Mouse (Mus musculus) heart, postnatal 0 days (tissue): ENCODE results near the gene Tedc1. TPM values are rescaled to one million over a fixed set of nuclear protein-coding genes. Genes with fewer than 3 reads are reported as not detected.
A peak's percentile ranks its signal among the peaks of the same experiment; 100 is the strongest.

Experiments
- ATAC-seq: fragments of 200-750 bp; cut with Nextera tagmentation; 2 replicates; pipeline ENCODE4 v1.8.0; 2017; ENCODE audit warnings: low read depth, moderate number of reproducible peaks, moderate library complexity; ENCODE audit not compliant: insufficient read depth
- DNase-seq: peaks from one replicate; pipeline ENCODE4 v3.0.0-alpha.2; 2016; ENCODE audit warnings: low spot score
- H3K27ac ChIP-seq: fragments of 300-500 bp; sonication (generic); 2 replicates; pipeline ENCODE4 v1.5.1; 2014; ENCODE audit warnings: low read depth, mild to moderate bottlenecking
- H3K27me3 ChIP-seq: fragments of 300-500 bp; sonication (generic); 2 replicates; pipeline ENCODE4 v1.6.1; 2014; ENCODE audit warnings: low read length, mixed read lengths; ENCODE audit not compliant: control insufficient read depth, insufficient read depth
- H3K36me3 ChIP-seq: fragments of 300-500 bp; sonication (generic); replicated peaks from 2 replicates; pipeline ENCODE4 v1.6.1; 2014; ENCODE audit warnings: low read length, mixed read lengths; ENCODE audit not compliant: control insufficient read depth, insufficient read depth
- H3K4me1 ChIP-seq: fragments of 300-500 bp; sonication (generic); 2 replicates; pipeline ENCODE4 v1.6.1; 2014; ENCODE audit warnings: antibody characterized with exemption; ENCODE audit not compliant: control insufficient read depth, insufficient read depth
- H3K4me2 ChIP-seq: fragments of 300-500 bp; sonication (generic); 2 replicates; pipeline ENCODE4 v1.6.1; 2014; ENCODE audit warnings: low read depth, mild to moderate bottlenecking, low read length, moderate library complexity
- H3K4me3 ChIP-seq: fragments of 300-500 bp; sonication (generic); 2 replicates; pipeline ENCODE4 v1.5.1; 2014; ENCODE audit warnings: low read depth, low read length
- H3K9ac ChIP-seq: fragments of 300-500 bp; sonication (generic); replicated peaks from 2 replicates; pipeline ENCODE4 v1.6.1; 2014; ENCODE audit warnings: low read depth, low read length, mixed read lengths
- H3K9me3 ChIP-seq: fragments of 300-500 bp; sonication (generic); replicated peaks from 2 replicates; pipeline ENCODE4 v1.6.1; 2016; ENCODE audit warnings: low read length; ENCODE audit not compliant: control insufficient read depth
- CTCF ChIP-seq: IDR thresholded peaks from 2 replicates; pipeline ENCODE4 v1.5.1; 2016; ENCODE audit warnings: antibody characterized with exemption, control low read depth, low read depth
- EP300 ChIP-seq: IDR thresholded peaks from 2 replicates; pipeline ENCODE4 v1.6.1; 2016; ENCODE audit warnings: antibody characterized with exemption, low read depth
- WGBS: fragments of 180-500 bp; shearing (Covaris S2); extraction: QIAGEN DNeasy Blood & Tissue Kit; methylation state at CpG from one replicate; pipeline ENCODE4 v1.1.7; 2014; 5-methylcytosine and 5-hydroxymethylcytosine counted together
- polyA plus RNA-seq: library from polyadenylated mRNA; unstranded; fragments of >200 nt; fragmentation: Nextera tagmentation; extraction: Ambion mirVana; gene quantifications from 2 replicates; pipeline ENCODE4 v1.2.1, GENCODE M21; 2015
- total RNA-seq: library from RNA; depleted of rRNA; stranded (reverse); fragments of >200 nt; gene quantifications from 2 replicates; pipeline ENCODE4 v1.2.3, GENCODE M21; 2014; ENCODE audit warnings: low replicate concordance

Tedc1 gene
- total and polyA plus RNA-seq, 2 experiments from 2014 or later = 4.5 to 6.7 TPM

- 2% methylated on average over 62 of the region's 63 CpGs for WGBS
- DNase-seq (no peak), ATAC-seq (no peak)
- Histone ChIP-seq H3K27ac (no peak within 1 kb of the TSS), H3K9me3 (no peaks in the 10 kb centered on the region), H3K4me1 (peaks cover 14% of the 10 kb centered on the region), H3K9ac (no peak within 1 kb of the TSS), H3K4me3 (peak within 1 kb of the TSS; percentile 48), H3K36me3 (no peaks in the 10 kb centered on the region), H3K4me2 (peak within 1 kb of the TSS; percentile 71), H3K27me3 (peaks cover 46% of the 10 kb centered on the region)
- no peak for TF ChIP-seq EP300
- TF ChIP-seq CTCF = no peak
Observed at GRCm38 (mm10) chr12:113185442-113186291, 29.4 kb downstream of the Tedc1 start, which contains the start of gene Tmem121. Tmem121 (plus strand) TSS chr12:113185930.

DNA sequence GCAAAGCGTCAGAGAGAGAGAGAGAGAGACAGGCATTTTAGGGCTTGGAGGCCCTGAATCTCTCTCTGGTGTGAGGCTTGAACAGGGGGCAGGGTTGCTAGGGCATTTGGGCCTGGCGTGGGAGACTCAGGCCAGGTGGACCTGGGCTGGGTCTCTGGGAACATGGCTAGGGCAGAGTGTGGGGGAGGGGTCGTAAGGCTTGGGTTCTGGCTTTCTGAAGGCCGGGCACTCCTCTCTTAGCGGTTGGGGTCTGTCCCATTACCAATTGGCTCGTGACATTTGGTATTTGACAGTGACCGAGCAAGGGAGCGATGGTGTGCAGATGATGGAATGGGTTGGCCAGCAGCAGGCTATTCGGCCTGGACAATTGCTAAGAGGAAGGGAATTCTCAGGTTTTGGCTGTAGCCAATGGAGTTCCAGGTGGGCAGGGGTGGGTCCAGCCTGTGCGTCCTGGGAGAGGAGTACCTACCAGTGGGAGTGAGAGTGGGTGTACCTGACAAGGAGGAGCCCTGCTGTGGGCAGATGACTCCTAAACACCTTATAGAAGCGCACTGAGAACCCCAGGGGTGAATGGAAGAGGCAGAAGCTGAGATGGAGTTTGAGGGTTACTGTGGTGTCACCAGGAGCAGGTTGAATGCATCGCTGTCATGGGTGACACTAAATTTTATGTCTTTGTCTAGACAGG is 30.2 kb downstream of the Tedc1 start:
- no peak overlapping the region for H3K9ac ChIP-seq
- 50% methylated on average over 12 of the region's 12 CpGs for WGBS
- no peak overlapping the region for H3K27ac ChIP-seq
- peak overlapping the region; percentile 48 for H3K4me3 ChIP-seq
- H3K27me3 ChIP-seq = peaks cover 46% of the 10 kb centered on the region
- no peaks in the 10 kb centered on the region for H3K36me3 ChIP-seq
- peak overlapping the region; percentile 71 for H3K4me2 ChIP-seq
- no peaks in the 10 kb centered on the region for H3K9me3 ChIP-seq
- peaks cover 14% of the 10 kb centered on the region for H3K4me1 ChIP-seq
- no peak for ATAC-seq
- DNase-seq = no peak
- no peak for TF ChIP-seq EP300

DNA sequence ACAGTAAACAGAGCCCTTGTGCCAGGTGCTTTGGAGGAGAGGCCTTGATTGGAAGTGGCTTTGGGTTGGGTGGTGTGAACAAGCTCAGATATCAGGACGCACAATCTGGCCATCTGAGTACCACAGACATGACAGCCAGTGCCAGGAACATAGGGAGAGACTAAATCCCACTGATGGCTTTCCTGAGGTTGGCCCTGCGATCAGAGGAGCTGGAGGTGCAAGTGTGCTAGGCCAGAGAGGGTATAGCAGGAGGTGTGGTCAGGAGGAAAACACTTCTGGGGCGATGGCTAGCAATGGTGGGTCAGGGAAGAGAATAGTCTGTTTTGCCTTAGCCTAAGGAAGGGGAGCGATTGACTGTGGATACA is 30.8 kb downstream of the Tedc1 start:
- H3K9me3 ChIP-seq = no peaks in the 10 kb centered on the region
- H3K9ac ChIP-seq = no peak overlapping the region
- H3K27me3 ChIP-seq = peaks cover 46% of the 10 kb centered on the region
- DNase-seq = no peak
- no peaks in the 10 kb centered on the region for H3K36me3 ChIP-seq
- H3K4me2 ChIP-seq = peak overlapping the region; percentile 72
- TF ChIP-seq EP300 (no peak), CTCF (no peak)
- WGBS = 48% methylated on average over 4 of the region's 4 CpGs
- peaks cover 14% of the 10 kb centered on the region for H3K4me1 ChIP-seq
- ATAC-seq = no peak
- peak overlapping the region; percentile 35 for H3K4me3 ChIP-seq
- H3K27ac ChIP-seq = no peak overlapping the region

DNA sequence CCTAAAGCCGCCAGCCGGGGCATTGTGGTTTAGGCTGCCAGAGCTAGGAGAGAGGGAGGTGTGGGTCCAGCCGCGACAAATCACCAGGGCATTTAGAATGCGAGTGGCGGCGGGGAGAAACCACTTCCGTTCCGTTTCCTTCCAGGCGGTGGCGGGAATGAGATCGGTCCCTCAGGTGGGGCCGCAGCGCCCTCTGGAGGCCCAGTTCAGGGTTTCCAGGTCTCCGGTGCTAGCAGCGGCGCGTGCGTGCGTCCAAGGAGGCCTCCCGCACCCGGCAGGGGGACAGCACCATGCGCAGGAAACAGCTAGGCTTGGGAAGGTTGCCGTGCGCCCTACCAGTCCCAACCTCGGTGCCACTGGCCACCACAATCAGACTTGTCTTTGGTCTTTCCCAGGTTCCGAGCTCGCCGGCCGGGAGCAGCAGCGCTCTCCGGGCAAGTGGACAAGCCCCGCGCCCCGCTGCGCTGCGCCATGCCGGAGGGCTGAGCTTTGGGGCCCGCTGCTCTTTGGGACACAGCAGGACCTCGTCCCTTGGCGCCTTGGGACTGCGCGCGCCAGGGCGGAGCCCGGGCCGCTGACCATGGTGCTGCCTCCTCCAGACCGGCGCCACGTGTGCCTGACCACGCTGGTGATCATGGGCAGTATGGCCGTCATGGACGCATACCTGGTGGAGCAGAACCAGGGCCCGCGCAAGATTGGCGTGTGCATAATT is 31.5 kb downstream of the Tedc1 start:
- H3K4me1 ChIP-seq = peaks cover 14% of the 10 kb centered on the region
- no peaks in the 10 kb centered on the region for H3K36me3 ChIP-seq
- peak overlapping the region; percentile 72 for H3K4me2 ChIP-seq
- no peak overlapping the region for H3K9ac ChIP-seq
- H3K4me3 ChIP-seq = peak overlapping the region; percentile 35
- WGBS = 4% methylated on average over 56 of the region's 56 CpGs
- peak; percentile 40 for DNase-seq
- no peak overlapping the region for H3K27ac ChIP-seq
- H3K27me3 ChIP-seq = peaks cover 46% of the 10 kb centered on the region
- TF ChIP-seq EP300 (no peak), CTCF (peak; percentile 58)
- ATAC-seq = peak; percentile 74; the same call in 1 of the 2 replicates
- H3K9me3 ChIP-seq = no peaks in the 10 kb centered on the region

- no peaks in the 10 kb centered on the region for H3K9me3 ChIP-seq
- H3K4me3 ChIP-seq = no peak overlapping the region
- DNase-seq (no peak), ATAC-seq (no peak)
- peaks cover 46% of the 10 kb centered on the region for H3K27me3 ChIP-seq
- 0 out of 2 replicates have a peak overlapping the region, but pooled peaks have one; percentile 72 for H3K4me2 ChIP-seq
- TF ChIP-seq EP300 (no peak), CTCF (no peak)
- H3K36me3 ChIP-seq = no peaks in the 10 kb centered on the region
- WGBS = 77% methylated on average over 51 of the region's 51 CpGs
- H3K27ac ChIP-seq = no peak overlapping the region
- peaks cover 14% of the 10 kb centered on the region for H3K4me1 ChIP-seq
- no peak overlapping the region for H3K9ac ChIP-seq
Observed at GRCm38 (mm10) chr12:113188349-113189055, 32.3 kb downstream of the Tedc1 start.
